Mouse (Mus musculus): ENCODE data around the gene Card9.

DNA sequence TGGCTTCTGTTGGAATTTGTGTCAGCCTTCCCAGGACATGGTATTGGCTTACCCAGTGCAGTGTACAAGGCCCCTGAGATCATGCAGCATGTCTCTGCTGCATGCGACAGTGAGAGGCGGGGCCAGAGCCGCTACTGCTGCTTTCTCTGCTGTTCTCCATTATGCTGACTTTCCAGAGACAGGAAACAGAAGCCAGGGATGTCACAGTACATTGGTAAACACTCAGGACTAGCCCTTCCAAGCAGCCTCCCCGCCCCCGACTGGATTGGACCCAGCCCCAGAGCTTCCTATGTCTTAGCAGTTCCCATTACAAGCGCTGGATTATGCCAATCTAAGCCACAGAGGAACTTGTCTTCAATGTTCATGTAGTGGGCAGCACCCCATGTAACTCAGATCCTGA is 12.5 kb downstream of the Card9 start:
- no peak for TF ChIP-seq GATA1 (IDR thresholded peaks at IDR 0.05; ENCODE audit: borderline replicate concordance, low read length)
- TF ChIP-seq FLI1 (IDR thresholded peaks at IDR 0.05; ENCODE audit: low read length) = no peak
